Mouse (Mus musculus): Measurements from ENCODE around the gene Ppp4c. TPM values are rescaled to one million over a fixed set of nuclear protein-coding genes. Genes with fewer than 3 reads are reported as not detected.
"Not testable (repeated sequence)": the region's sequence is repeated elsewhere in the genome, so short reads cannot be mapped to it uniquely, and the experiment has no call there.

The Ppp4c gene
- polyA plus RNA-seq, 1 experiment from 2014 or later, result 94.3 TPM

GRCm38 (mm10) chr7:126781661-126782370 is 10.5 kb downstream of the Ppp4c start:
- CTCF ChIA-PET, result interaction anchor here (1.3 kb wide), 1 partner anchor 12 kb away, joined by 3 read pairs; no protein-coding TSS in a partner anchor
- POLR2A ChIA-PET, result interaction anchor here (1.6 kb wide), 1 partner anchor 18 kb away, joined by 5 read pairs; no protein-coding TSS in a partner anchor
- ATAC-seq (no peak), DNase-seq (ENCODE audit: low read depth, low spot score) (no peak)
- in situ Hi-C loops (cut with MboI; ENCODE audit: low pct_unique_long_range_greater_than_20kb), result no loop called here
- no peak for TF ChIP-seq CTCF (IDR thresholded peaks at IDR 0.05)
- no peaks in the 10 kb centered on the region for H3K27me3 ChIP-seq

DNA sequence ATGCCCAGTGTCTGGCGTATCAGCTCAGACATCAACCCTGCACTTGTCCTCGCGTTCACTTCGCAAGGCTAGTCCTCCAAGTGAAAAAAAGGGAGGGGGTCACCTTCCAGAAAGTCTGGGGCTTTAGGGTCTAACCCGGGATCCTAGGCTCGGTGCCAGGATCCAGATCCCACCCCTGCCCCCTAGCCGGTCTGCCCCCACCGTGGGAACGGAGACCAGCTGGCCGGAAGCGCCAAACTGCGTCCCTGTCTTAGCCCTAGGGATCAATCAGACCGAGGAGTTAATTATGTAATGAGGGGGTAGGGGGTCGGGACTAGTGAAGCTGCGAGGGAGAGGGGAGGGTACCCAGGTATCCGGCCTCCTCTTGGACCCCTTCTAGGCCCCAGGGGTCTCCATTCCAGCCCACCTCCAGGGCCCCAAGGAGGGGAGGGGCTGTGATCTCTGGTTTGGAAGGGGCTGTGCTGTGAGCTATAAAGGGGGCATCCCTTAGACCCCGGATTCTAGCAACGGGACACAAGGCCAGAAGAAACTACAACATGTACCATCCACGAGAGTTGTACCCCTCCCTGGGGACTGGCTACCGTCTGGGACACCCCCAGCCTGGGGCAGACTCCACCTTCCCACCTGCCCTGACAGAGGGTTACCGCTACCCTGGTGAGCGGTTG is 11.2 kb downstream of the Ppp4c start, which contains the start of gene Tbx6:
TSS of gene Tbx6 (plus strand) at position 513 of the 665 bp plus-strand sequence.
- DNase-seq (ENCODE audit: low read depth, low spot score) (no peak), ATAC-seq (no peak)
- in situ Hi-C loops (cut with MboI; ENCODE audit: low pct_unique_long_range_greater_than_20kb), result no loop called here
- ChIA-PET CTCF (interaction anchor here (1.3 kb wide), 1 partner anchor 26 kb away, joined by 5 read pairs; no protein-coding TSS in a partner anchor), POLR2A (interaction anchor here (1.6 kb wide), 1 partner anchor 18 kb away, joined by 5 read pairs; no protein-coding TSS in a partner anchor)
- H3K27me3 ChIP-seq, result no peaks in the 10 kb centered on the region
- no peak for TF ChIP-seq CTCF (IDR thresholded peaks at IDR 0.05)

GRCm38 (mm10) chr7:126779983-126780970 is 12.0 kb downstream of the Ppp4c start:
- H3K27me3 ChIP-seq, result no peaks in the 10 kb centered on the region
- DNase-seq (ENCODE audit: low read depth, low spot score), result no peak
- in situ Hi-C loops (cut with MboI; ENCODE audit: low pct_unique_long_range_greater_than_20kb), result no loop called here
- ChIA-PET CTCF (interaction anchor here (0.8 to 1.9 kb wide), 6 partner anchors 11 to 87 kb away, joined by 3 to 11 read pairs (median 4); no protein-coding TSS in a partner anchor), POLR2A (interaction anchor here (0.5 to 1.6 kb wide), 3 partner anchors 19 to 552 kb away, joined by 3 to 5 read pairs (median 5); no protein-coding TSS in a partner anchor)
- TF ChIP-seq CTCF (IDR thresholded peaks at IDR 0.05), result no peak
- ATAC-seq, result peak; percentile 27

DNA sequence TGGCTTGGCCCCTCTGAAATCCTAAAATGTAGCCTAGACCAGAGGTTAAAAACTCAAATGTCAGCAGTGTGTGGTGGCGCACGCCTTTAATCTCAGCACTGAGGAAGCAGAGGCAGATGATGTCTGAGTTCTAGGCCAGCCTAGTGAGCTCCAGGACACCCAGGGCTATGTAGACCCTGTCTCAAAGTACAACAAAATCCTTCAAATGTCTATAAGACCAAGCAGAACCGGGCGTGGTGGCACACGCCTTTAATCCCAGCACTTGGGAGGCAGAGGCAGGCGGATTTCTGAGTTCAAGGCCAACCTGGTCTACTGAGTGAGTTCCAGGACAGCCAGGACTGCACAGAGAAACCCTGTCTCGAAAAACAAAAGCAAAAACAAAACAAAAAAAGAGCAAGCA is 13.2 kb downstream of the Ppp4c start:
- in situ Hi-C loops (cut with MboI; ENCODE audit: low pct_unique_long_range_greater_than_20kb); H3K27me3 ChIP-seq; DNase-seq (ENCODE audit: low read depth, low spot score); ATAC-seq: not testable (repeated sequence)
- ChIA-PET POLR2A (interaction anchor here (0.9 to 2.7 kb wide), 2 partner anchors 20 to 135 kb away, joined by 5 to 7 read pairs; no protein-coding TSS in a partner anchor), CTCF (interaction anchor here (0.8 to 1.9 kb wide), 5 partner anchors 11 to 86 kb away, joined by 3 to 11 read pairs (median 4); no protein-coding TSS in a partner anchor)

DNA sequence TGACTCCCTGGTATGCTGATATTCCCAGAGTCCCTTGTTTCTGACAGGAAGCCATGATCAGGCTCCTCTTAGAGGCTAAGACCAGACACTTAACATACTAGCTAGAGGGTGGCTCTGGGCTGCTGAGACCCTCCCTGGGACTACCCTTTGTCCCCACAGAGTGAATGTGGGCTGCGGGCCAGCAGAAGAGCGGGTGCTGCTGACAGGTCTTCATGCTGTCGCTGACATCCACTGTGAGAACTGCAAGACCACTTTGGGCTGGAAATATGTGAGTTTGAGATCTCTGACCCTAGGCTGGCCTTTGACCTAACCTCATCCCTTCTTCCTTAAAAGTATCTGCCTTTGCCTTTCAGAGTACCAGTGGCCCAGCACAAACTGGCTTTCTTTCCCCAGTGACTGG is 14.1 kb downstream of the Ppp4c start:
- ATAC-seq, result no peak
- no peak for TF ChIP-seq CTCF (IDR thresholded peaks at IDR 0.05)
- no peaks in the 10 kb centered on the region for H3K27me3 ChIP-seq
- POLR2A ChIA-PET, result interaction anchor here (2.7 kb wide), 1 partner anchor 21 kb away, joined by 7 read pairs; no protein-coding TSS in a partner anchor
- CTCF ChIA-PET, result no interaction called here
- in situ Hi-C loops (cut with MboI; ENCODE audit: low pct_unique_long_range_greater_than_20kb), result no loop called here
- no peak for DNase-seq (ENCODE audit: low read depth, low spot score)

DNA sequence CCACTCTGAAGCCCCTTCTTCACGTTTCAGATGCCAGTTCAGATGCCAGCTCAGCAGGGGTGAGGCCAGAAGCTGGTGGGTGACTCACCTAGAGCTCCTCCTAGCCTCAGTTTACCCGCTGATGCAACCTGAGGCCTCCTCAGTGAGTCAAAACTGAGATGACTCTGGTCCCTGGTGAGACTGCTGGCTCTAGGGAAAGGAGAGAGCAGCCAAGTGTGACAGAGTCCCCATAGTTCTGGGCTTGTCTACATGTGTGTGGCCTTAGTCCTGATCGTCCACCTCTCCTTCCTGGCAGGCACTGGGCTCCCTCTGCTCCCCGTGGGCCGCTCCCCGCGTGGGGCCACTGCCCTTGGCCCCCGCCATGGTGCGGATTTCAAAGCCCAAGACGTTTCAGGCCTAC is 14.8 kb downstream of the Ppp4c start:
- DNase-seq (ENCODE audit: low read depth, low spot score), result no peak
- no peak for TF ChIP-seq CTCF (IDR thresholded peaks at IDR 0.05)
- ChIA-PET POLR2A (interaction anchor here (0.7 to 2.7 kb wide), 3 partner anchors 14 to 22 kb away, joined by 7 to 8 read pairs (median 7); no protein-coding TSS in a partner anchor), CTCF (no interaction called here)
- H3K27me3 ChIP-seq, result no peaks in the 10 kb centered on the region
- no peak for ATAC-seq
- in situ Hi-C loops (cut with MboI; ENCODE audit: low pct_unique_long_range_greater_than_20kb), result no loop called here

- DNase-seq (ENCODE audit: low read depth, low spot score) (peak; percentile 46), ATAC-seq (peak; percentile 75)
- in situ Hi-C loops (cut with MboI; ENCODE audit: low pct_unique_long_range_greater_than_20kb), result no loop called here
- CTCF ChIA-PET, result no interaction called here
- no peak for TF ChIP-seq CTCF (IDR thresholded peaks at IDR 0.05)
- POLR2A ChIA-PET, result interaction anchor here (0.6 to 2.7 kb wide), 4 partner anchors 15 to 189 kb away, joined by 3 to 8 read pairs (median 7); partner anchors contain the start of gene Ppp4c
- no peaks in the 10 kb centered on the region for H3K27me3 ChIP-seq
Measured at GRCm38 (mm10) chr7:126776598-126777057, 15.7 kb downstream of the Ppp4c start, which contains the start of gene Ypel3. TSS of gene Ypel3 (plus strand) at chr7:126776955.

- POLR2A ChIA-PET, result interaction anchor here (1.4 to 2.1 kb wide), 3 partner anchors 15 to 24 kb away, joined by 3 to 6 read pairs (median 5); partner anchors contain the start of gene Ppp4c
- no peaks in the 10 kb centered on the region for H3K27me3 ChIP-seq
- in situ Hi-C loops (cut with MboI; ENCODE audit: low pct_unique_long_range_greater_than_20kb), result no loop called here
- no peak for TF ChIP-seq CTCF (IDR thresholded peaks at IDR 0.05)
- ATAC-seq, result no peak
- DNase-seq (ENCODE audit: low read depth, low spot score), result no peak
- CTCF ChIA-PET, result interaction anchor here (1.4 kb wide), 1 partner anchor 10 kb away, joined by 3 read pairs; no protein-coding TSS in a partner anchor
Measured at GRCm38 (mm10) chr7:126775978-126776234, 16.4 kb downstream of the Ppp4c start.

GRCm38 (mm10) chr7:126775185-126775977 is 16.9 kb downstream of the Ppp4c start:
- no peaks in the 10 kb centered on the region for H3K27me3 ChIP-seq
- ChIA-PET CTCF (interaction anchor here (0.6 to 1.6 kb wide), 5 partner anchors 10 to 119 kb away, joined by 3 to 4 read pairs (median 3); no protein-coding TSS in a partner anchor), POLR2A (interaction anchor here (0.8 to 2.1 kb wide), 4 partner anchors 10 to 24 kb away, joined by 3 to 6 read pairs (median 4); partner anchors contain the start of genes Gdpd3 and Ppp4c)
- DNase-seq (ENCODE audit: low read depth, low spot score) (no peak), ATAC-seq (no peak)
- TF ChIP-seq CTCF (IDR thresholded peaks at IDR 0.05), result no peak
- in situ Hi-C loops (cut with MboI; ENCODE audit: low pct_unique_long_range_greater_than_20kb), result no loop called here
